Mouse (Mus musculus): ENCODE data around the gene Nol3. TPM values are rescaled to one million over a fixed set of nuclear protein-coding genes. Genes with fewer than 3 reads are reported as not detected.
A peak's percentile ranks its signal among the peaks of the same experiment; 100 is the strongest.

Gene Nol3
- total and polyA plus RNA-seq, 3 experiments: 0.63 to 0.89 TPM; not detected in 1

DNA sequence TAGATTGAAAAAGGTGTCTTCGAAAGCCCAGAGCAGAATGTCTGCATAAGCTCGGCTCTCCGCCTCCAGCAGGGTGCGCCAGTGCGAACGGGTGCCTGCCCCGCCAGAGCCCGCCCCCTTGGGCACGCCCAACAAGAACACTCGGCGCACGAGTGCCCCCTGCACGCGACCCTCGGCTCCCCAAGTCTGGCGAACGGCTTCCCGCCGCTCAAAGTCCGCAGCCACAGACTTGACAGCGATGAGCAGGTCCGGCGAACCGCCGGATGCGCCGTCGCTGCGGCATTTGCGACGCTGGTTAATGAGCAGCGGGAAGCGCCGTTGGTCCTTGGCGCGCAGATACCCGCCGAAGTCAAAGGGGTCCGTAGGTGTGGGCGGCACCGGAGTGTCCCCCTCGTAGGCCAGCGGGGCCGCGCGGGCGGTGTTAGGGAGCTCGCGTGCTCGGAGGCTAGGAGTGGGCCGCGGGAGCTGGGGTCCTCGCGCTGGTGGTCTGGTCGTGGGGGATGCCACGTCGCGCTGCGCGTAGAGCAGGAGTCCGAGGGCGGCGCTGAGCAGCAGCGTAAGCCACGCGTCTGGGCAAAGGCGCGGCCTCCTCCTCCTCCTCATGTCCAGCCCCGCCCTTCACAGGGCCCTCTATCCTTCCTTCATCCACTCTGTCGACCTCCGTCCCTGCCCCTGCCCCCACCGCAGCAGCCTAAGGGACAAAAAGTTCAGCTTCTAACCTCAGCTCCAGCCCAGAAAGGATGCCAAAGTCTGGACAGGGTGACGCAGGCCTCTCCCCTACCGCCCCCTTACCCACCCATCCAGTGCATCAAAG, 21.6 kb upstream of the Nol3 start (continued):
- no peak; the same call in 1 of the 2 replicates for TF ChIP-seq MAZ (IDR thresholded peaks at IDR 0.05; ENCODE audit: low read depth, low read length)
- TF ChIP-seq BHLHE40 (IDR thresholded peaks at IDR 0.05; ENCODE audit: borderline replicate concordance, low read depth, low read length): peak; percentile 73; the same call in 1 of the 2 replicates
- peak in 1 of 2 experiments; percentile 56; a peak in 2 of 4 replicates for TF ChIP-seq POLR2A (IDR thresholded peaks at IDR 0.05; ENCODE audit: control insufficient read depth in 1 of 2, insufficient read depth in 1 of 2, low read depth in 1 of 2, low read length in 2 of 2, poor library complexity in 1 of 2)
- TF ChIP-seq MXI1 (IDR thresholded peaks at IDR 0.05; ENCODE audit: low read depth, low read length): peak; percentile 86
- TF ChIP-seq TCF12 (IDR thresholded peaks at IDR 0.05; ENCODE audit: low read depth, low read length): no peak

DNA sequence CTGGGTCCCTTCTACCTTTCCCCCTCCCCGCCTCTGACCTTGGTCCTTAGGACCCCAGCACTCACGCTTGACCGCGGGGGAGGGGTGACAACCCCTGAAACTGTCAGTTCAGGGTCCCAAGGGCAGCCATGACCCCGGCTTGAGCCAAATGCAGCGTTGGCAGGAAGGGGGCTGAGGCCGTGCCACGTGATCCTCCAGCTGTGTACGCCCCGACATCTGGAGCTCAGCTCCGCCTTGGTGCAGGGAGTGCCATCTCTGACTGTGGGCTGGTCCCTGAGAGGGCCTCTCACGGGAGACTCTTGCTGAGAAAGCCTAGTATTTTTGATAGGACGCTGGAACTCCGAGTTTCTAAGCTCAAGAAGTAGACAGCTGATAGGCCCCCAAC, 21.0 kb upstream of the Nol3 start, which contains the start of gene B3gnt9:
TSS of gene B3gnt9 (minus strand) at position 188 of the 385 bp plus-strand sequence.
- Histone ChIP-seq H3K36me3 (ENCODE audit: control insufficient read depth in 1 of 2, insufficient read depth in 2 of 2, low read length in 2 of 2) (peaks cover 0 to 13% of the 10 kb centered on the region in 2 experiments; a peak in 3 of 4 replicates), H3K27ac (ENCODE audit: control insufficient read depth, low read depth, low read length) (peak within 1 kb of the TSS; percentile 63)
- peak; percentile 84 for DNase-seq (ENCODE audit: low read depth, low spot score)
- TF ChIP-seq EP300 (IDR thresholded peaks at IDR 0.05; ENCODE audit: low read depth in 1 of 2, low read length in 2 of 2): no peak
- TF ChIP-seq JUND (IDR thresholded peaks at IDR 0.05; ENCODE audit: low read depth, low read length): no peak
- no peak for TF ChIP-seq RCOR1 (IDR thresholded peaks at IDR 0.05; ENCODE audit: low read depth, low read length)
- no peak for TF ChIP-seq MYB (IDR thresholded peaks at IDR 0.05; ENCODE audit: low read depth, low read length)
- TF ChIP-seq ZC3H11A (IDR thresholded peaks at IDR 0.05; ENCODE audit: low read depth, low read length): no peak
- no peak for TF ChIP-seq TBP (IDR thresholded peaks at IDR 0.05; ENCODE audit: low read depth, low read length)
- TF ChIP-seq ELF1 (IDR thresholded peaks at IDR 0.05; ENCODE audit: low read depth, low read length): no peak
- TF ChIP-seq POLR2A (IDR thresholded peaks at IDR 0.05; ENCODE audit: control insufficient read depth in 1 of 2, insufficient read depth in 1 of 2, low read depth in 1 of 2, low read length in 2 of 2, poor library complexity in 1 of 2): no peak
- TF ChIP-seq UBTF (IDR thresholded peaks at IDR 0.05; ENCODE audit: borderline replicate concordance, insufficient read depth, low read depth, low read length): no peak
- no peak for TF ChIP-seq RAD21 (IDR thresholded peaks at IDR 0.05; ENCODE audit: low read depth, low read length)
- no peak for TF ChIP-seq ZKSCAN1 (IDR thresholded peaks at IDR 0.05; ENCODE audit: low read depth, low read length)
- no peak; the same call in 1 of the 2 replicates for TF ChIP-seq BHLHE40 (IDR thresholded peaks at IDR 0.05; ENCODE audit: borderline replicate concordance, low read depth, low read length)
- no peak for TF ChIP-seq POLR2AphosphoS2 (IDR thresholded peaks at IDR 0.05; ENCODE audit: low read length)
- peak; percentile 68; the same call in 1 of the 2 replicates for TF ChIP-seq SIN3A (IDR thresholded peaks at IDR 0.05; ENCODE audit: low read length)
- TF ChIP-seq TAL1 (IDR thresholded peaks at IDR 0.05; ENCODE audit: low read length): no peak
- no peak for TF ChIP-seq SMC3 (IDR thresholded peaks at IDR 0.05; ENCODE audit: low read depth, low read length)
- no peak for TF ChIP-seq CTCF (IDR thresholded peaks at IDR 0.05 in 2 of 3, conservative IDR thresholded peaks at IDR 0.05 in 1 of 3; ENCODE audit: control insufficient read depth in 1 of 3, insufficient read depth in 1 of 3, low read depth in 2 of 3, low read length in 3 of 3, poor library complexity in 1 of 3, severe bottlenecking in 1 of 3)
- TF ChIP-seq KAT2A (conservative IDR thresholded peaks at IDR 0.05; ENCODE audit: low read depth, low read length): no peak
- TF ChIP-seq E2F4 (IDR thresholded peaks at IDR 0.05; ENCODE audit: borderline replicate concordance, low read depth, low read length): no peak
- peak; percentile 94 for TF ChIP-seq USF1 (IDR thresholded peaks at IDR 0.05; ENCODE audit: low read depth, low read length)
- TF ChIP-seq TCF12 (IDR thresholded peaks at IDR 0.05; ENCODE audit: low read depth, low read length): no peak
- TF ChIP-seq MXI1 (IDR thresholded peaks at IDR 0.05; ENCODE audit: low read depth, low read length): peak; percentile 71; the same call in 1 of the 2 replicates
- peak; percentile 31 to 64; a peak in 2 of 4 replicates for TF ChIP-seq USF2 (IDR thresholded peaks at IDR 0.05; ENCODE audit: borderline replicate concordance in 1 of 2, insufficient read depth in 1 of 2, low read depth in 1 of 2, low read length in 2 of 2)
- TF ChIP-seq CHD1 (IDR thresholded peaks at IDR 0.05; ENCODE audit: low read depth, low read length): no peak
- TF ChIP-seq MAZ (IDR thresholded peaks at IDR 0.05; ENCODE audit: low read depth, low read length): no peak; the same call in 1 of the 2 replicates
- TF ChIP-seq GATA1 (IDR thresholded peaks at IDR 0.05; ENCODE audit: low read depth, low read length): no peak
- TF ChIP-seq MYC (IDR thresholded peaks at IDR 0.05; ENCODE audit: low read depth, low read length): no peak
- no peak for TF ChIP-seq HCFC1 (IDR thresholded peaks at IDR 0.05; ENCODE audit: low read depth, low read length)
- TF ChIP-seq MEF2A (IDR thresholded peaks at IDR 0.05; ENCODE audit: extremely low read depth, insufficient replicate concordance, low read depth, low read length, poor library complexity, severe bottlenecking): no peak
- no peak for TF ChIP-seq NELFE (IDR thresholded peaks at IDR 0.05; ENCODE audit: low read depth, low read length)
- no peak for TF ChIP-seq GABPA (IDR thresholded peaks at IDR 0.05; ENCODE audit: low read depth, low read length)
- TF ChIP-seq ZNF384 (IDR thresholded peaks at IDR 0.05; ENCODE audit: low read depth, low read length): no peak

More for the DNA sequence above, 21.0 kb upstream of the Nol3 start, which contains the start of gene B3gnt9:
- Histone ChIP-seq H3K9ac (ENCODE audit: control insufficient read depth, low read depth, low read length, poor library complexity, severe bottlenecking) (peak within 1 kb of the TSS; percentile 82), H3K4me1 (ENCODE audit: control insufficient read depth in 1 of 2, insufficient read depth in 2 of 2, low read length in 2 of 2) (peaks cover 2 to 14% of the 10 kb centered on the region in 2 experiments; a peak in 3 of 4 replicates), H3K4me3 (ENCODE audit: control insufficient read depth in 1 of 2, insufficient read depth in 1 of 2, low read depth in 2 of 2, low read length in 2 of 2) (peak within 1 kb of the TSS; percentile 55 to 63), H3K79me2 (ENCODE audit: control insufficient read depth, insufficient read depth, low read length, poor library complexity) (no peaks in the 10 kb centered on the region; the same call in 1 of the 2 replicates), H3K9me3 (replicated peaks; ENCODE audit: insufficient read depth, low read length) (no peaks in the 10 kb centered on the region), H3K27me3 (ENCODE audit: control insufficient read depth in 1 of 2, insufficient read depth in 2 of 2, low read length in 2 of 2) (no peaks in the 10 kb centered on the region)
